Comparison of ENCODE assay signal across 25 mouse cellular contexts in the genomic region with DNA sequence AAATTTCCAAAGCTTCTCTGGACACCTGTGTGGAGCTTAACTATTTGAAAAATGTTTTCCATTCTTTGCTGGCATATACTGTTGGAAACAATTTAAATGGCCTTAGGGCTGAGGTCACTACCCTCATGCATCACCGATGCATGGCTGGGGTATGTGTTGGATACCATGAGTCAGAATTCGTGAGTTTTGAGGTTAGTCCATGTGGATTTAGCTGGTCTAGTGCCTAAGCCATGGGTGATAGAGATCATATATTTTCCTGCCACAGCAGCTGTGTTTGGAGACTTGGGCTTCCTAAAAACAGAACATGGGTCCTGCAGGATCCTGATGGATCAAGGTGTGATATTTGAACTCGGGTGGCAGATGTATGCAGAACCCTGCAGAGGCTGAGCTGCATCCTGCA.
"Had no signal": no experiment of that assay in that cellular context is flagged by ENCODE, and none has a peak within 500 bp of the region (broad histone marks: within the 10 kb centered on the region; RNA-seq: fewer than 3 reads in every experiment).

No protein-coding gene starts in this region.

- H3K4me1 ChIP-seq: hindbrain, embryonic 12.5 days; intestine, embryonic 15.5 days had no signal

- DNase-seq: gastrocnemius, adult 2 months; gastrocnemius, postnatal 10 days; gastrocnemius, postnatal 25 days; heart, adult 18-20 months; heart, postnatal 10 days; heart, postnatal 4 days; kidney, adult 18-20 months; kidney, adult 8-10 months; kidney, postnatal 10 days; kidney, postnatal 25 days; liver had no signal

- H3K27ac ChIP-seq: gastrocnemius, adult 2 months; hindbrain, embryonic 10.5 days; hindbrain, embryonic 12.5 days; hindbrain, embryonic 14.5 days; intestine, embryonic 15.5 days; layer of hippocampus, adult 2 months; left cerebral cortex, adult 2 months; limb, embryonic 10.5 days; limb, embryonic 12.5 days had no signal

- H3K4me2 ChIP-seq: heart, embryonic 12.5 days; hindbrain, embryonic 12.5 days; hindbrain, embryonic 14.5 days; intestine, embryonic 15.5 days; limb, embryonic 12.5 days; liver, embryonic 11.5 days had no signal

- H3K36me3 ChIP-seq: heart, embryonic 10.5 days; heart, embryonic 12.5 days; hindbrain, embryonic 10.5 days; hindbrain, embryonic 12.5 days; intestine, embryonic 15.5 days; limb, embryonic 10.5 days; limb, embryonic 12.5 days had no signal

- ATAC-seq: hindbrain, embryonic 16.5 days; inflammation-experienced regulatory T-cells, adult 6 months; intestine, embryonic 15.5 days; intestine, postnatal 0 days had no signal

- H3K9me3 ChIP-seq: heart, embryonic 10.5 days; heart, embryonic 12.5 days; hindbrain, embryonic 10.5 days; hindbrain, embryonic 12.5 days; intestine, embryonic 15.5 days; limb, embryonic 10.5 days; limb, embryonic 12.5 days had no signal

- H3K4me3 ChIP-seq: gastrocnemius, adult 2 months; heart, embryonic 10.5 days; heart, embryonic 12.5 days; hindbrain, embryonic 10.5 days; hindbrain, embryonic 12.5 days; intestine, embryonic 15.5 days; layer of hippocampus, adult 2 months; left cerebral cortex, adult 2 months; limb, embryonic 10.5 days; limb, embryonic 12.5 days had no signal

- H3K27me3 ChIP-seq: heart, embryonic 12.5 days; hindbrain, embryonic 12.5 days; intestine, embryonic 15.5 days; limb, embryonic 12.5 days had no signal

- H3K9ac ChIP-seq: heart, embryonic 12.5 days; hindbrain, embryonic 12.5 days; hindbrain, embryonic 14.5 days; intestine, embryonic 15.5 days; limb, embryonic 12.5 days had no signal
